Mouse (Mus musculus) E14TG2a.4 (cell line): ENCODE results near the gene Hdac11.
A peak's percentile ranks its signal among the peaks of the same experiment; 100 is the strongest.

Experiments
- H3K27me3 ChIP-seq: 2 replicates; pipeline ENCODE4 v1.6.1; 2014; ENCODE audit warnings: low read length, control low read depth; ENCODE audit not compliant: insufficient read depth
- H3K36me3 ChIP-seq: 2 replicates; pipeline ENCODE4 v1.6.1; 2014; ENCODE audit warnings: low read length, control low read depth; ENCODE audit not compliant: insufficient read depth
- H3K4me1 ChIP-seq: replicated peaks from 2 replicates; pipeline ENCODE4 v1.6.1; 2014; ENCODE audit warnings: low read depth, low read length, control low read depth
- H3K4me3 ChIP-seq: replicated peaks from 2 replicates; pipeline ENCODE4 v1.5.1; 2014; ENCODE audit warnings: mild to moderate bottlenecking, low read length
- H3K9me3 ChIP-seq: 2 replicates; pipeline ENCODE4 v1.6.1; 2014; ENCODE audit warnings: low read length, control low read depth
- CTCF ChIP-seq: conservative IDR thresholded peaks from 2 replicates; pipeline ENCODE4 v1.5.1; 2014; ENCODE audit warnings: low read length
- NANOG ChIP-seq: IDR thresholded peaks from 2 replicates; pipeline ENCODE4 v1.6.1; 2014; ENCODE audit warnings: borderline replicate concordance, low read length, mixed read lengths
- POU5F1 ChIP-seq: IDR thresholded peaks from 2 replicates; pipeline ENCODE4 v1.6.1; 2014; ENCODE audit warnings: low read length, borderline replicate concordance

Gene Hdac11

DNA sequence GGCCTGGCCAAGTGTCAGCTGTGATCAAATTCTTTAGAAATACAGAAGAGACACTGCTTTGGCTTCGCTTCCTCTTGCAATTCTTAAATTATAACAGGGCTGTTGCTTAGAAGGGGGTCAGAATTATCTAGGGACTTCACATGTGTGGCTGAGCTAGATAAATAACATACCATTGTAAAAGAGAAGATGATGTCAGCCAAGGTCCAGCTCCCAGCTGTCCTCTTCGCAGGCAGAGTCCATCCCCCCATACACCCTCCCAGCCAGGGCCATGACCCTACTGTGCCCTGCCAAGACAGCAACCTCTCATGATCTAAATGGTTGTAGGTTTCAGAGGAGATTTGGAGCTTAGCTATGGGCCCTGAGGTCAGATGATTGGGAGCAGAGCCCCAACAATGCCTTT lies 27.5 kb downstream of the Hdac11 start:
- TF ChIP-seq CTCF, result no peak
- no peak for TF ChIP-seq POU5F1
- TF ChIP-seq NANOG, result no peak

DNA sequence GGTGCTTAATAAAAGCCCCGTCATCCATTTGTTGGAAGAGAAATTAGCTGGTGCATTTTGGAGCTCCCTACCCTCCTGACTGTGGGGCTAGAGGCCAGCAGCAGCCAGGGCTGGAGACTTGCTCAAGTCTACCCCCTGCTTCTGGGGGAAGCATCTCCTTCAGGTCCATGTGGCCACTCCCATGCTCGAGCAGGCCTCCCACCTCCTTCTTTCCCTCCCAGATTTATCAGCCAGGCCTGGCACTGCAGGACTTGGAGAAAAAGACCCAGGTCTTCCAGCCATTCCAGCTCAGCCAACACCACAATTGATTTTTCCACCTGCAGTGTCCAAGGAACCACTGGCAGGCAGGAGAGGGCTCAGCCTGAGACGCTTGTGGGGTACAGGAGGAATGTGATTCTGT lies 28.3 kb downstream of the Hdac11 start:
- TF ChIP-seq POU5F1 (no peak), CTCF (no peak), NANOG (no peak)
- Histone ChIP-seq H3K27me3 (peaks cover 27% of the 10 kb centered on the region), H3K4me3 (no peak overlapping the region), H3K36me3 (no peaks in the 10 kb centered on the region), H3K4me1 (peaks cover 22% of the 10 kb centered on the region), H3K9me3 (no peaks in the 10 kb centered on the region)

More for the DNA sequence above, 27.5 kb downstream of the Hdac11 start:
- no peak overlapping the region for H3K4me3 ChIP-seq
- no peaks in the 10 kb centered on the region for H3K36me3 ChIP-seq
- peaks cover 29% of the 10 kb centered on the region for H3K4me1 ChIP-seq
- peaks cover 25% of the 10 kb centered on the region for H3K27me3 ChIP-seq
- H3K9me3 ChIP-seq, result no peaks in the 10 kb centered on the region

DNA sequence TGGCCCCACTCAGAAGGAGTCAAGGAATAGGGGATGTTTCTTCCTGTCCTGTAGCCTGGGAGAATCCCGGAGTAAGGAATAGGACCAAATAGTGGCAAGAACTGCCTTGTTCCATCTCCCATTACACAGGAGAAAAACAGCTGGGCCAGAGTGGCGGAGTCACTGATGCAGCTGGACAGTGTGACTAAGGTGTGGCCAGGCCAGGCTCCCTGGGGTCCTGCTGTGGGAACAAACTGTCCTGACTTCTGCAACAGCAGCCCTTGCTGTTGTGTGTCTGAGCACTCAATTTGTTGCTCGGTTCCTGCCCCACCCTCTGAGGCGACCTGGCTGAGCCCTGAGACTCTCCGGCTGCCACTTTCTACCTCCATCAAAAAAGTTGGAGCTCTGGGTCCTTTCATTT lies 29.0 kb downstream of the Hdac11 start:
- peaks cover 31% of the 10 kb centered on the region for H3K27me3 ChIP-seq
- H3K9me3 ChIP-seq, result no peaks in the 10 kb centered on the region
- H3K4me1 ChIP-seq, result peaks cover 15% of the 10 kb centered on the region
- H3K36me3 ChIP-seq, result no peaks in the 10 kb centered on the region
- TF ChIP-seq CTCF (no peak), NANOG (no peak)
- no peak overlapping the region for H3K4me3 ChIP-seq

DNA sequence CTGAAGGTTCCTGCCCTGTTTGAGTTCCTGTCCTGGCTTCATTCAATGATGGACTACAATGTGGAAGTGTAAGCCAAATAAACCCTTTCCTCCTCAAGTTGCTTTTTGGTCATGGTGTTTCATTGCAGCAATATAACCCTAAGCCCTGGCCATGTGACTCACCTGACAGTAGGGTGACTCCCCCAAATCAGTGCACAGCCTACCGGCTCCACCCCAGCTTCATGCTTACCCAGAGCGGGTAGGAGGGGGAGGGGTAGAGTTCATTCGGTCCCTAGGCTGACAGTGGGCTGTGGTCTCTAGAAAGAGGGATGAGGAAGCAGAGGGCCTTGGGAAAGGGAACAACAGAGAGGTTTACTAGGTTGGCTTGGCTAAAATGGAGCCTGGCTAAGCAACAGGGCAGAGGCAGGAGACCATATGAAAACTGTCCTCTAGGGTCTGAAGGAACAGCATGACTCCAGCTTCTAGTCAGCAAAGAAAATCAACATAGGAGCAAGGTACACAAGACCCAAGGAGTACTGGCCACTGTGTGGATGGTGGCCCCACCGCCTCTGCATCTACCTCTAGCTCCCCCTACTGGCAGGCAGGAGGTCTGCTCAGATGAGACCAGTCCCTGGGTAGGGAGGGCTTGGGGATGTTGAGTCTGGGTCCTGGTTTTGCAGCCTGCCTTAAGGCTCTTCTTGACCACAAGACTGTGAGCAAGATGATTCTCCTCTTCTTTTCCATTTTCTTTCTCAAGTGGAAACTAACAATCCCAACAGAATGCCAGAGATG lies 29.9 kb downstream of the Hdac11 start:
- Histone ChIP-seq H3K36me3 (no peaks in the 10 kb centered on the region), H3K9me3 (no peaks in the 10 kb centered on the region), H3K27me3 (peaks cover 33% of the 10 kb centered on the region), H3K4me1 (peaks cover 7% of the 10 kb centered on the region), H3K4me3 (no peak overlapping the region)
- TF ChIP-seq POU5F1 (no peak), CTCF (peak; percentile 92), NANOG (no peak)

DNA sequence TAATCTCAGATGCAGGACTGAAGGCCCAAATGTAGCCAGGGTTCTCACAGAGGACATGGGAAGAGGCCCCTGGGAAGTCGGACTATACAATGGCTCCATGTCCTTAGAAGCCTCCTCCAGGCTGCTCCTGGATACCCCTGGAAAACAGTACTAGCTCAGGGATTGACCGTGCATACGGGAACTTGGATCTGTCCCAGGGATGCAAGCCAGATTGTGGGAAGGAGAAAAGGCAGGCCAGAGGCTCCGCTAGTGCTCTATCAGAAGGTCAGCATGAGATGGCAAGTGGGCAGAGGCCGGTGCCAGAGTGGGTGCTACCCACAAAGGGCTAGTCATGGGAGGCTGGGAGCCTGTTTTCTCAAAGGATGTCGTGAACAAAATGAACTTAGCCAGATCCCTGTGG lies 30.5 kb downstream of the Hdac11 start:
- H3K27me3 ChIP-seq, result peaks cover 34% of the 10 kb centered on the region
- no peaks in the 10 kb centered on the region for H3K36me3 ChIP-seq
- TF ChIP-seq NANOG (no peak), POU5F1 (no peak), CTCF (no peak)
- 0 out of 2 replicates have a peak, but pooled peaks cover 3% of the 10 kb centered on the region for H3K4me1 ChIP-seq
- H3K4me3 ChIP-seq, result no peak overlapping the region
- no peaks in the 10 kb centered on the region for H3K9me3 ChIP-seq

DNA sequence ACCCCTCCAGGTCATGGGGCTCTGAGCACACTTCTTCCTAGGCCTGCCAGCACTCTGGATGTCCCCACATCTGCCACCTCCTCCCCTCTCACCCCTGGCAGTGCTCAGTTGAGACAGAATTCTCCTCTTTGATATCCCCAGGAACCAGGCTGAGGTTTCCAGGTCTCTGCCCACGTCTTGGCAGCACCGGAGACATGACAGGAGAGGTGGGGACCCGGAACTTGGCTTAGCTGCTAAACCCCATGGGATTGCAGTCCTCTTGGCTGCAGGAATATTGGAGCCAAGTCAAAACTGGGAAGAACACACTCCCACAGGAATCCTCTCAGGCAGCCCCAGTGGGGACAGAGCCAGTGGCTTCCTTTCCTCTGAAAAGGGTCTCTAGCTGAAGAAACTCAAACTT lies 31.4 kb downstream of the Hdac11 start:
- no peaks in the 10 kb centered on the region for H3K9me3 ChIP-seq
- TF ChIP-seq CTCF (no peak), POU5F1 (no peak), NANOG (no peak)
- H3K4me1 ChIP-seq, result 0 out of 2 replicates have a peak, but pooled peaks cover 3% of the 10 kb centered on the region
- no peak overlapping the region for H3K4me3 ChIP-seq
- no peaks in the 10 kb centered on the region for H3K36me3 ChIP-seq
- peaks cover 42% of the 10 kb centered on the region for H3K27me3 ChIP-seq

DNA sequence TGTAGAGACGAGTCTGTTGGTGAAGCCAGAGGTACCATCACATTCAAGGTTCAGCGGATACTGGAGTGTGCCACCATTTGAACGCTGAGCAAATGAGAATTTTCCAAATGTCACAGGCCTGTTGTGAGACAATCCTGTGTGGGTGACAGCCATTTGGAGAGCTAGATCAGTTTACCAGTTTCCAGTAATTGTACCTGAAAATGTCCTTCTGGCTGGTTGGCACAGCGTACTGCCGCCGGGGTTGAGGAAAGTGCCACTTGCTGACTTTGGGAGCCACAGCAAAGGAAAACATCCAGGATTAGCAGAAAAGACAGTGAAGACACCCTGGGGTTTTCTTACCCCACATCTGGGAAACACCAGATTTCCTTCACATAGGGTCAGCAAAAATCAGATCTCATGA lies 33.5 kb downstream of the Hdac11 start:
- TF ChIP-seq CTCF, result no peak
- no peak for TF ChIP-seq POU5F1
- no peak for TF ChIP-seq NANOG
- H3K36me3 ChIP-seq, result no peaks in the 10 kb centered on the region

DNA sequence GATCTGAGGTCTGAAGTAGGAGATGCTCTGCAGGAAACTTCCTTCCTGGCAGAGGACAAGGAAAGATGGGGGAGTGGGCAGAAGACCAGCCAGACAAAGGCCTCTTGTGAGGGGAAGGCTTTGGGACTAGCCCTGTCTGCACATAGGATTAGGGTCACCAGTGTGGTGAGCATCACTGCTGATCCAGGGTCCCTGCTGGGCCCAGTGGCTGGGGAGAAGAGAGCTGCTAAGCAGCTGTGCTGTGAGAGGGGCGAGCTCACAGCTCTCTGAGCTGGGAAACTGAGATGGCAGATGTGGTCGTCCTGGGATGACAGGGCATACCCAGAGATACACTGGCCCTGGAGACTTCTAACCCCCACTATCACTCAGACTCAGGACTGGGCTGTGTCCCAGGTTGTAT lies 35.0 kb downstream of the Hdac11 start:
- TF ChIP-seq POU5F1, result no peak
- TF ChIP-seq CTCF, result no peak
- H3K9me3 ChIP-seq, result no peaks in the 10 kb centered on the region
- no peak overlapping the region for H3K4me3 ChIP-seq
- peaks cover 53% of the 10 kb centered on the region for H3K27me3 ChIP-seq
- H3K4me1 ChIP-seq, result no peaks in the 10 kb centered on the region
- no peaks in the 10 kb centered on the region for H3K36me3 ChIP-seq

More for the DNA sequence above, 33.5 kb downstream of the Hdac11 start:
- peaks cover 50% of the 10 kb centered on the region for H3K27me3 ChIP-seq
- no peak overlapping the region for H3K4me3 ChIP-seq
- H3K4me1 ChIP-seq, result 0 out of 2 replicates have a peak, but pooled peaks cover 3% of the 10 kb centered on the region
- no peaks in the 10 kb centered on the region for H3K9me3 ChIP-seq

DNA sequence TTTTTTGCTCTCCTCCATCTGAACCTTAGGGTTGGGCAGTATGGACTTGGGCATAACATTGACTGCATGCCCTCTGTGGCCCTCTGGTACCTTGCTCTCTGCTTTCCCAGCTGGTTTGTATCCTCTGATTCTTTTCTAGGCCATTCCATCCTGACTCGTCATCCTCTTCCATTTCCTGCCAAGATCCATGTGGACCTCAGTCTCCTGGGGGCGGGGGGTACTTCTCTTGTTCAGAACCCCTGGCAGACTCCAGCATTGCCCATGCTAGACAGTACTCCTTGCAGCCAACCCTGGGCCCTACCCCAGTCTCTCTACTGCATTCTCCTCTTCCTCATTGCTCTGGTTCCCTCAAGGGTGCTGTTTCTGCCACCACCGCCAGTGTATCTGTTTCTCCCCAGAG lies 36.0 kb downstream of the Hdac11 start:
- peaks cover 49% of the 10 kb centered on the region for H3K27me3 ChIP-seq
- TF ChIP-seq CTCF (no peak), POU5F1 (no peak), NANOG (no peak)
- H3K9me3 ChIP-seq, result no peaks in the 10 kb centered on the region
- no peaks in the 10 kb centered on the region for H3K36me3 ChIP-seq
- H3K4me1 ChIP-seq, result no peaks in the 10 kb centered on the region
- H3K4me3 ChIP-seq, result no peak overlapping the region
